Mouse (Mus musculus): ENCODE measurements around the gene Srgap1.

DNA sequence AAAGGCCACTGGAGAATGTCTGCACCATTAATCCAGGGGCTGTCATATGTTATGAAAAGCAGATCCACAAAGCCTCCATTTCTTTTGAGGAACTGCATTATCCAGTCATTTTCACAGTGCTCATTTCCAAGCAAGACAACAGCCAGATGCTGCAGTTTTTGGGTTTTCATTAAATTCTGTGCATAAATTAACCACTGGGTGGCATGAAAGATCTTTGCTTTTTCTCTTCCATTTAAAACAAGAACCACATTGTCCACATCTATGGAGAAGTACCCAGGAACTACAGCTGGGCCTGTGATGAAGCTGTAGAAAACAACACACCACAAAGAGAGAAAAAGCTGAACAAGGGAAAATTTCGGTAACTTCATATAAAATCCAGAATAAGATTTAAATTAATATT lies 43.4 kb upstream of the Srgap1 start:
- TF ChIP-seq POLR2A (IDR thresholded peaks at IDR 0.05; ENCODE audit: insufficient read length, low read depth) (no peak), POLR2AphosphoS2 (IDR thresholded peaks at IDR 0.05; ENCODE audit: insufficient read length, low read depth) (no peak), E2F4 (IDR thresholded peaks at IDR 0.05; ENCODE audit: insufficient read depth) (no peak), CEBPB (IDR thresholded peaks at IDR 0.05; ENCODE audit: insufficient read depth, poor library complexity, severe bottlenecking) (no peak), USF1 (IDR thresholded peaks at IDR 0.05; ENCODE audit: low read depth) (no peak), MAX (IDR thresholded peaks at IDR 0.05; ENCODE audit: low read depth) (no peak), TCF12 (IDR thresholded peaks at IDR 0.05; ENCODE audit: insufficient read depth, poor library complexity, severe bottlenecking) (no peak), REST (IDR thresholded peaks at IDR 0.05; ENCODE audit: insufficient read depth, insufficient read length) (no peak), MYOD1 (IDR thresholded peaks at IDR 0.05; ENCODE audit: control insufficient read depth in 1 of 3, insufficient read length in 2 of 3, low read depth in 2 of 3) (no peak)

Measured in myocyte (in vitro differentiated cells).